Mouse (Mus musculus) left cerebral cortex, adult 18-20 months (tissue): ENCODE results near the gene Itpr2. TPM values are rescaled to one million over a fixed set of nuclear protein-coding genes. Genes with fewer than 3 reads are reported as not detected.

ENCODE experiments used
- DNase-seq, 2 experiments: peaks; one replicate each; pipeline ENCODE4 v3.0.0; 2021 to 2022; ENCODE audit warnings: low spot score in 2 of 2, mixed read lengths in 1 of 2
- long read RNA-seq, 2 experiments: library from polyadenylated mRNA; stranded (forward); transcript quantifications; one replicate each; pipeline ENCODE4 v2.0.0; 2021
- total RNA-seq, 2 experiments: library from RNA; stranded (reverse); gene quantifications; 2 replicates each; pipeline ENCODE4 v1.2.3; 2021

Itpr2 gene
- 10 to 100 TPM; 10.7 to 13.3 TPM for total RNA-seq
- long read RNA-seq, experiment 1, full-length matches to known transcripts = 1 of 6 reads
- long read RNA-seq, experiment 1, partial matches to known transcripts = 4 of 6 reads
- long read RNA-seq, experiment 1, other reads (novel, unspliced or antisense) = 1 of 6 reads
- long read RNA-seq, experiment 2, full-length matches to known transcripts = 1 of 2 reads
- long read RNA-seq, experiment 2, partial matches to known transcripts = 1 of 2 reads
- long read RNA-seq, experiment 2, other reads (novel, unspliced or antisense) = 0 of 2 reads

DNA sequence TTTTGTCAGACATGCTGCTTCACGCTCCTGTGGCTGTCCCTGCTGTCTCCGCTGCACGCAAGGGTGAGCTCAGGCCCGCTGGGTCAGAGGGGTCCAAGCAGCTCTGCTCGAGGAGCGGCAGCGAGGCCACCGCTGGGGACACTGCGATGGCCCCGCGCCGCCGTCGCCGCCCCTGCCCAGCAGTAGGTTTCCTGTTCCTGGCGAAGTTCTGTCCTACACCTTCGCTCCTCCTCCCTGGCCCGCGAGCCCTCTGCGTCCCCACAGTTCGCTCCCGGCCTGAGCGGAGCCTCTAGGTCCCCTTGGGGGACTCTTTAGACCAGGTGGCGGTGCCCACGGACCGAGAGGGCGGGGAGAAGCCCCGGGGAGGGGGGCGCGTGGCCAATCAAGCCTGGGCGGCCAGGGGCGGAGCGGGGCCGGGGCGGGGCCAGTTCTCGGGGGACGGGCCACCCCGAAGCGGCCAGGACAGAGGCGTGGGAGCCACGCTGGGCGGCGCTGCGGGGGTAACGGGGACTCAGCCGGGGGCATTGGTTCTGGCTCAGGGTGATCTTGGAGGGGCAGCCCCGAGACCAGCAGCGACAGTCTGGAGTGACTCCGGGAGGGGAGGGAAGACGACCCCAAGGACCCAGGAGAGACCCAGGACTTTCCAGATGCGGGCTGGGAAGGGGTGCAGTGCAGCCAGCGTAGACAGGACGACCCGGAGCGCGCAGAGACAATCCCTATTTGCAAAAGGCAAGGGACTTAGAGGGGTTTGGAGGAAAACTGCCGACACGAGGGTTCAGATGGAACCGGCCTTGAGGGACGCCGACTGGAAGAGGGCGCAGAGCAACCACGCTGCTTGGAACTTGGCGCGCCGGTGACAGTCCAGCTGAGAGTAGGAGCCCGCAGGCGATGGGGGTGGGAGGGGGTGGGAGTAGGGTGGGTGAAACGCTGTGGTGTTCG is at the start of gene Itpr2:
Itpr2 (minus strand) TSS at position 358 of the 939 bp plus-strand sequence.
- DNase-seq = peak; percentile 63 to 70

DNA sequence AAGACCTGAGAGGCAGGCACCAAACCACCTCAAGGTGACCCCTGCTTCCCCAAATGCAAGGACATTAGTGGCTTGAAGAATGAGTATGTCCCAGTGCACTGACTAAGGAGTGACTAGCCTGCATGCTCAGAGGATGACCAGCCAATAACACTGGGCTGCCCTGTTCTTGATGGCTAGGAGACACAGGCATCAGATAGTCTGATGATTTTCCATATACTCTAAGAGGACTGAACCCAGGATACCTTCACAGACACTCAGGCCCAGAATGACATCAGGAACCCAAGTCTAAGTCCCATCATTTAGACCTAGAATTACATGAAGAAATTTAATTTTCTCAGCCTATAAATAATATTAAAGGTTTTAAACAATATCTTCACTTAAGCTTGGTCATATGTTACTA is 49.3 kb upstream of the Itpr2 start:
- DNase-seq = no peak

DNA sequence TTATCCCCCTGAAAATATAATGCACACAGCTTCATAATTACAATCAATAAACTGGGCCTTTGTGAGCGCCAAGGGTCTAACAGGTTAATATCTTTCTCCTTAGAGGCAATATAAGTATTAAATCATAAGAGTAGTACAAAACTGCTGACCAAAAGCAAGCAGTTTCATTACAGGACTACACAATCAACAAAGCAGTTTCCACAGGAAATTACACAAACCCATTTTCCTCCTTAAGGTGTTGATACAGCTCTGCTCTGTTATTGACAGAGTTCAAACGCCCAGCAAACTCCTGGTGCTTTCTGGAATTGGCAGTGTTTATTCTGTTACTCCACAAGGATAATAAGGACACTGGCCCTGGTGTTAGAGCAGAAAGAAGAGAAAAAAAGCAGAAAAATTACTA is 48.4 kb upstream of the Itpr2 start:
- DNase-seq = no peak

DNA sequence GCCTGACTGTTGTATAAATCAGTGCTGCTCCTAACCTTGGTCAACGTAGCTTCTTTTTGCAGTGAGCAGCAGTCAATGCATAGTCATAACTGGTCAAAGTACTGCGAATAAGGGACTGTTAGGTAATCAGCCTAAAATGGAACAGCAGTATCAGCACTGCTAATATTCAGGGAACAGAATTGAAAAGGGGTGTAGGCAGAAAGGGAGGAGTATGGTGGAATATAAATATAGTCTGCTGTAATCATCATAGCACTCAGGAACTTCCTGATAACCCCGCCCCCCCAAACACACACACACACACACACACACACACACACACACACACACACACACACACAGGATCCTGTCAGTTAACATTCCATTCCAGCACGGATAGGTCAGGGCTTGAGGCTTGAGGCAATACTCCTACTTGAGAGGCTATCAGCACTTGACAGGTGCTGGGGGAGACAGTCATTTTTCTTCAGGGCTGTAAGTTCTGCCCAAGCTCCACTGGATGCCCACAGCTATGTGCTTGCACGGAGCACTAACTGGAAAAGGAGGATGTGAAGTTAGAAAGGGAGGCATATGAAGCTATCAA is 43.4 kb upstream of the Itpr2 start:
- DNase-seq = no peak

DNA sequence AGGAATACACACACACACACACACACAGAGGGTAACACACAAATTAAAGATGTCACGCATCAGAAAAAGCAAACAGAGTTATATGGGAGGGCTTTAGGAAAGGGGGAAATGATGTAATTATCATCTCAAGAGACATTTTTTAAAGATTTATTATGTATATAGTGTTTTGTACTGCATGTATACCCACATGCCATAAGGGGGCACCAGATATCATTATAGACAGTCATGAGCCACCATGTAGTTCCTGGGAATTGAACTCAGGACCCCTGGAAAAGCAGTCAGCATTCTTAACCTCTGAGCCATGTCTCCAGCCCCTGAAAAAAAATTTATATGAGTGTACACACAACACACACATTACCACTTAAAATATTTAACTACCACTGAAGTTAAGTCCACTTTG is 42.6 kb upstream of the Itpr2 start:
- no peak for DNase-seq

DNA sequence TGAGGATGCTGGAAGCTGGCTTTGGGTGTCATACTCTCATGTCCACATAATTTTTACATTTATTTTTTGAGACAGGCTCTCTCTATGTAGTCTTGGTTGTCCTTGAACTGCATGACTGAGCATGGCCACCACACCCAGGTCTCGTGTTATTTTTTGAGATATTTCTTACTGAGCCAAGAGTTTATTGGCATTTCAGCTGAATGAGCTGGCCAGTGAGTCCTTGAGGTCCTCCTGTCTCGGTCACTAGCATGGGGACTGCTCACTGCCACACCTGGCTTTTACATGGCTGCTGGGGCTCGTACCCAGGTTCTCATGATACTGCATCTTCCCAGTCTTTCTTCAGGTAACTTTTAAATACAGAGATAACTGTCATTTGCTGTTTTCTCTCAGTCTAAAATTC is 38.4 kb upstream of the Itpr2 start:
- no peak for DNase-seq

DNA sequence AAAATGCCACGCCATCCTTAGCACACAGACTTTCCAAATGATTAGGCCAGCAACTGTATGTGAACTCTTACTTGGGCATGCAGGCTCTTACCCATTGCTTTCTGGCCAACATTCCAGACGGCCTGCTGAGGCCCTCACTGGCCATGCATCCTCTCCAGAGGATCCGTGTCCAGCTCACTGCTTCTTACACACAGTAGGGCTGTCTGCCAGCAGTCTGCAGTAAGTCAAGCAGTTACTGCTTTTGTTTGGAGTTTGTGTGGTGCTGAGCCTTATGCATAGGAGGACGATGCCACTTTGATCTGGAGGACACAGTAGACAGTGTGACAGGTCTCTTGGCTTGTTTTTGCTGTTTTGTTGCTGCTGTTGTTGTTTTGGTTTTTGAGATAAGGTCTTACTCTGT is 36.6 kb upstream of the Itpr2 start:
- DNase-seq = no peak

DNA sequence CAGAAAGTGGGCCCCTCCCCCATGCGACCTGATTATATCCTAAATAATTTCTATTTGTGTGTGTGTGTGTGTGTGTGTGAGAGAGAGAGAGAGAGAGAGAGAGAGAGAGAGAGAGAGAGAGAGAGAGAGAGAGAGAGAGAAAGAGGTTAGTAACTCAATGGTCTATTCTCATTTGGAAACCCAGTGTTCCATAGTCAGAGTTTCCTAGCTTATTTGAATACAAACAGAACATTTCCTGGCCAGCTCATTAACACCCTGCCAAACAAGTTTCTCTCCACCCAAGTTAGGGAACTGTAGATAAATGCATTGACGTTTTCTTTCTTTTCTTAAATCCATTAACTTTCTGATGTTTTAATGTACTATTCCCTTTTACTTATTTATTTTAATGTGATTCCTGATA is 36.0 kb upstream of the Itpr2 start:
- DNase-seq = no peak

DNA sequence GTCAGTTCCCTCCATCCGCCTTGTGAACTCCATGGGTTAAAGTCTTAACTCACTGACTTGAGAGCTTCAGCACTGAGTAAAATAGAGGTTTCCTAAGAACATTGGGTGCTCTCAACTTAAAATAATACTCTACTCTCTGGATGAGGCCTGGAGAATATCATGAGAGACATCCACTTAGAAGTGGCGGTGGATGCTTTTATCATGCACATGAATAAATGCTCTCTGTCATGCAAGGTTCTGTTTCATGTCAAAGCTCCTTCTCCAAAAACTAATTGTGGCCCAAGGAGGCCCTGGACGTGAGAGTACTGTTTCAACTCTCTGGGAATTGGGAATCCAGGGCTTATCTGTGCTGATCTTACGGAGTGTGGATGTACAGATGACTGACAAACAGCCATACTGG is 35.1 kb upstream of the Itpr2 start:
- no peak for DNase-seq

DNA sequence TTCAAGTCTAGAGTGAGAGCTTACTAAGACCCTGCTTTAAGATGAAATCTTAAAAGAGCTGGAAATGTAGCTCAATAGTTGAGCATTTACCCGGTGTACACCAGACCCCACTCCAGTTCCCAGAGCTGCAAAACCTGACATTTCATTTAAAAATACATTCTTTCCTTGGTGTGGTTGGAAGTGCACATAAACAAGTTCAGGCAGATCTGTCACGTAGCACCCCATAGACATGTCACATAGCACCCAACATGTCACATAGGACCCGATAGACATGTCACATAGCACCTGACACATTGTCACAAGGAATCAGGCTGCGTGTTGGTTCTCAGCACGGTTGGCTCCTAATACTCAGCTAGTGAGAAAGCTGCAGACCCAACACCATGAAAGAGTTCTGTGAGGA is 33.5 kb upstream of the Itpr2 start:
- DNase-seq = no peak

DNA sequence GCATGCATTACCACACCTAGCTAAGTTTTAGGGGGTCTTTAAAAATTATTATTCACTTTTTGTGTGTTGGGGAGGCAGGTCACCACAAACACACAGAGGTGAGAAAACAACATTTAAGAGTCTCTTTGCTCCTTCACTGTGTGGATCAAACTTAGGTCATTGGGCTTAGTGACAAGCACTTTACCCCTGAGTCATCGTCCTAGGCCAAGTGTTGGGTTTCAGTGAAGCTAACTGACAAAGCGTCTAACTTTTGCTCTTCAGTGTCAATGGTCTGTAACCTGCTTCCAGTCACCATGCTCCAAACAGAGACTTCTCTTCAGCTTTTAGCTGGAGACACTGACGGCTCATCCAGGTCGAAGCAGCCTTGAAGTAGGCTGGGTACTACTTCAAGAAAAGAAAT is 31.1 kb upstream of the Itpr2 start:
- no peak for DNase-seq

DNA sequence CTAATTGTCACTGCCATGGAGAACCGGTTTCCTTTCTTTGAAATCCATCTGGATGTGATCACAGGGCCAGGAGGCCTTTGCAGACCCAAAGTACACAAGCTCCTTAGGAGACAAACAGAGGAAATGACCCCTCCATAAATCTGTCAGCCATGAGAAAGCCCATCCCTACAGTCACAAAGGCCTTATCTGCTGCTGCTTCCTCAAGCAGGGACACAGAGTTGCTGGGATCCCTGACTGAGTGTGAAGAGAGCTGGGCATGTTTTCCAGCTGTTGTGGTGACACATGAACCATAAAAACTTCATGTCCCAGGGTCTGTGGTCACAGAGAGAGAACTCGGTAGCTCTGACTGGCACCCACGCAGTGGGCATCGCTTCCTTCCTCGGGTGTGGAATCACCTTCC is 28.7 kb upstream of the Itpr2 start:
- no peak for DNase-seq

DNA sequence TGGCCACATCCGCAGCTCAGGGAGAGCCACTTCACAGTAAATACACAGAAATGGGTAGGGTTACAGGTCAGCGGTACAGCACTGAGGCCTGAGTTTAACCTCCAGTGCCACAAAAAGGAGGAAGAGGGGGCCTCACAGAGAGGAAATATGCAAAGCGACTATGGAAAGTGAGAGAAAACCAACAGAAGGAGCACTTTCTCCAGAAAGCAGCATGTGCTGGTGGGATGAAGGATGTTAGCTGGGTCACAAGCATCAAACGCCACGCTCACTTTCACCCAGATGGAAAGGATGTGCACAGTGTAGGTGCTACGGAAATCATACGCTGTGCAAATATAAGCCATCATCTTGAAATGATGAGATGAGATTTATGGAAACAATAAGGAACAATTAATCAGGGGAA is 28.3 kb upstream of the Itpr2 start:
- DNase-seq = no peak

DNA sequence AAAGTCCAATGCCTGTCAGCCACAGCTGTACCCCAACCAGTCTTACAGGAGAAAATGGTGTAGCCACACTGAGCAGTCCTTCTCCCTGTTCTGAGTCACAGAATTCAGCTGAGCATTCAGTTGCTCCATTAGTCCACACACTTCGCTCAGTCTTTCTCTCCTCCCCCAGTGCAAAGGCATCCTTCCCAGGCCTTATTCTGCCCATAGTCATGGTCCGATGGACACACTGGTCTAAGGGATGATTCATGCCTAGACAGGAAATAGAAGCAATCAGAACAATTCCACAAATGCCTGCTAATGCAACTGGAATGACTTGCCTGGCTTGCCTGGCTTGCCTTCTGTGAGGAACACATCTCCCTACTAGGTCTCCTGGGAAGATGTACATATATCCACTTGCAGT is 25.5 kb upstream of the Itpr2 start:
- DNase-seq = no peak

DNA sequence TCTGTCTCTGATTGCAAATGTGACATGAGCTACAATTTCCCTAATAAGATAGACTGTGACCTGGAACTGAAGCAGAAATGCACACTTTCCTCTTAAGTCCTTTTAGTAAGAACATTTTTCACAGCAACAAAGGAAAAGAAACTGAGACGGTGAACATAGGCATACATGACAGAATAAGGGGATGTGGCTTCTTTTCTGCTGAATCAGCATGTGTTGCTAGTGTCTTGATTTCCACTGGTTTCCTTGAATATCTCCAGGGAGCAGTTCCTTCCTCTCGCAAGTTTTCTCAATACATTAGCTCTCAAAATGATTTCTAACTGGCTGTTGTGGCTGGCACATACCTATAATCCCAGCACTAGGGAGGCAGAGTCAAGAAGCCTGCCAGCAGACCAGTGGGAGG is 23.5 kb upstream of the Itpr2 start:
- DNase-seq = no peak

DNA sequence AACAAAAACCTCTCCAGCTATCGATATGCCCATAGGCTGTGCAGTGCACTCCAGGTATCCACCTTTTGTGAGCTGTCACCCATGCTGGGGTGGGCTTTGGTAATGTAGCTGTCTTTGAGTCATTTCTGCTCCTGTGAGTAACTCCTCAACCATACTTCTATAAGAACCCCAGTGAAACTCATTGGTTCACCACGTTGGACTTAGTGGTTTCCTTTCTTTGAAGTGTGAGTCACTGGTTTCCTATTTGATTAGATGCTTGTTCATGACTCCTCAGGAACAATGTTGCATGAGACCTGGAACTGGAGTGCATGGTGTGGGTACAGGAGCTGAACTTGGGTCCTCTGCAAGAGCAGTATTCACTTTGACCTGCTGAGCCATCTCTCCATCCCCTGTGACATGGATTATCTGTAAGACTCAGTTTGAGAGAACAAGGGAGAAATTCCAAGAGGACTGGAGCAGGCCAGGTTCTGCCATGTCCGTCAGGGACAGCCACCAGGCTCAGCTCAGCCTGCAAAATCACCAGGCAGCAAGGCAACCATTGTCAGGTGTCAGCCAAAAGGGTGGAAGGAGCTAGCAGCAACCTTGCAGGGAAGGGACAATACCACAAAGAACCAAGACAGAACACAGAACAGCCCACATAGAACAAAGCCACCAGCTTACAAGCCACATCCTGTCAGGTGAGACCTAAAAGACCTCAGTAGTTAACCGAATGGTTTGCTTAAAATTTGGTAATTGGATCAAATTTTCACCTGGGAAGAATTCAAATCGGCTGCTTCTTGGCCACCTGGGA is 19.6 kb upstream of the Itpr2 start:
- DNase-seq = no peak

DNA sequence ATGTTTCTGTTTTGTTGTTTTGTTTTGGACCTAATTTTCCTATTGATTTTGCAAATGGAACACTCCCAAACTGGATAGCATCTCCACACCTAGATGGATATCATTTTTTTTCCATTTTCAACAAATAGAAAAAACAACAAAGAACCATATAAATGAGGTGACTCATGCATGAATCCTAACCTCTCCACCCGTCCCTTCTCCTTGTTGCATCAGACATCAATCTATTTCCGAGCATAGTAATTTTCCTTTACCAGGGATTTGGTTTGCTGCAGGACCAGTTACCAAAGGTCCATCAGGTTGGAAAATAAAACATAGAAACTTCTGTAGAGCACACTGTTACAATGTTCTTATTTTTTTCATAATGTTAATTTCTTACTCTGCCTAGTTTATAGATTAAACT is 17.0 kb upstream of the Itpr2 start:
- DNase-seq = no peak

DNA sequence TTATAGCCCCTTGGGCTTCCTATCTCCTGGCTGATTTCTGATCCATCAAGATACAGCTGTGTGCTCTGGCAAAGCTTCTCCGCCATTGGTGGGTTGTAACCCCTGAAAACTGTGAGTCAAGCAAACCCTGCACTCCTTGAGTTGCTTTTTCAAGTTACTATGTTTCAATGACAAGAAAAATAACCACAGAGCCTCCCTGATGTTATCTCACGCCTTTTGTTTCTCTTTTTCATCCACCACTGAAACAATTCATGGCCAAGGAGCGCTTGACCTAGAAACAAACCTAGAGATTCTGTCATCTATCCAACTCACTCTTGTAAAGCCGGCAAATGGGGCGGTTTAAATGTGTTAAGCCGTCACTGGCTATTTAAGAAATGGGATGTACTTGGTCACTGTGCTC is 13.9 kb upstream of the Itpr2 start:
- no peak for DNase-seq

DNA sequence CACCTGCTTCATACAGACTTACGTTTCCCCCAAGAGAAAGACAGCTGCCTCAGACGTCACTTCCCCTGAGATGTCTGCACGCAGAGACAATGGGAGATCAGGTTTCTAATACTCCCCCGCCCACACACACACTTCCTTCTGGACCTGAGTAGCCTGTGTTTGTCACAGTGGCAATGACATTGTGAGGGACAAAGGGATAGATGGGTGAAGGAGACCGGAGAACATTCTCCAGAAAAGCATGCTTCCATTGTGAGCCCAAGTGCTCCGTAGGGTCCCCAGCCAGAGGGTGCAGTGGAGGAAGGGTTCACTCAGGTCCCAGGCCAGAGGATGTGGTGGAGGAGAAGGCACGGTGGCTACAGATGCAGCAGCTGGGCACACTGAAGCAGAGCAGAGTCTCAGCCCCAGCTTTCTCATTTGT is 12.5 kb upstream of the Itpr2 start:
- no peak for DNase-seq

DNA sequence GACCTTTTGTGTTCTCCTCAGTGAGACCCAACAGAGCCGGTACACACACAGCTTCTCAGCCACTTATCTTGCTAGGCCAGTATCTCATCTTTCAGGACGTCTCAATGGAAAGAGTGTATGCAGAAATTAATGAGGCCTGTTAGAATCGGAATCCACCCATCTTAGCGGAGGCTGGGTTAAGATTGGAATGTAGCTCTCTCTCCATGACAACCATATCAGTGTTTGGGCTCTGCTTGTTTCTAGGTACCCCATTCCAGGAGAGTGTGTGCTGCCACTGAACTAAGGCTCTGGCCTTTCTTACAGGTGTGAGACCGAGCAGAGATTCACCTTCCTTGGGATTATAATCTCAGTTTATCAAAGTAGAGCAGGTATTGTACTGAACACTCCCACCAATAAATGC is 11.9 kb upstream of the Itpr2 start:
- no peak for DNase-seq

DNA sequence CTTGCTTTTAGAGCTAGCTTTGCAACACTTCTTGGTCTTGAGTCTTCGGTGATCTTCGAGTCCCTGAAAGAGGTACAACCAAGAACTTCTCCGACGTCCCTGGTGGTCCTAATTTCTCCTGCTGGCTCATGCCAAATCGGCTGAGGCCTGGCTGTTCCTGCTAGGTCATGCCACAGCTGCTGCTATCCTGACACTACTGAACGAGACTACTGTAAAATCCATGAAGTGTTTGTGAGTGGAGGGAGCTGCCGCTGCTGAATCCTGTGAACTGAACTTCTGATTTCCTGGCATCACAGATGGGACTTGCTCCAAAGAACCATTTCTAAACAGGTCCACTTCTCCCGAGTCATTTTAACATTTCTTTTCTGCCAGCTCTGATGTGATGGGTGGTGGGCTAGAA is 11.4 kb upstream of the Itpr2 start:
- no peak for DNase-seq

DNA sequence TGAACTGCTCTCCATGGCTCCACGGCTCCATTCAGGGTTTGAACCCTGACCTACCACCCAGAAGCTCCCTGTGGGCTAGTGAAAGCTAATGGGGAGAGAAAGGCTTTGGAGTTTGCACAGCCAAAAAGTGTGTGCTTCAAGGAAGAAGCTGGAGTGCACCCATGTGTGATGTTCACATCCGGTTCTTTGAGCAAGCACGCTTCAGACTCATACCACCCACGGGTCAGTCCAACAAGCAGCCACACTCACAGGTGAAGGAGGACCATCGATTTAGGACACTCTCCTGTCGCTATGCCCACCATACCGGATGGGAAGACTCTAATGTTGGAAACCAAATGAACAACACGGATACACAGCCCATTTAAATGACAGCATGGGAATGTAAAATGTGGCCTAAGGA is 9.5 kb upstream of the Itpr2 start:
- no peak for DNase-seq
